Mouse (Mus musculus) adrenal gland (tissue): ENCODE data around the gene Hist2h3b.

Experiments used
- intact Hi-C: fragments of 180-260 bp; cut with DNase I; formaldehyde crosslinking; loops from one replicate; pipeline ENCODE4 v1.15.1; 2025
- microRNA-seq, 2 experiments: library from miRNA; unstranded; fragments of <30 nt; microRNA quantifications; one replicate each; pipeline ENCODE4; 2019

Gene Hist2h3b

GRCm38 (mm10) chr3:96293368-96293767 is 24.9 kb downstream of the Hist2h3b start:
- intact Hi-C loops = no loop called here

GRCm38 (mm10) chr3:96293787-96294186 is 25.3 kb downstream of the Hist2h3b start, which contains the start of gene Fcgr1:
Fcgr1 (minus strand) TSS chr3:96293969.
- intact Hi-C loops = no loop called here

GRCm38 (mm10) chr3:96298360-96298759 is 29.9 kb downstream of the Hist2h3b start:
- intact Hi-C loops = no loop called here

- intact Hi-C loops = no loop called here
Measured at GRCm38 (mm10) chr3:96299562-96299961, 31.1 kb downstream of the Hist2h3b start.

- intact Hi-C loops = no loop called here
Measured at GRCm38 (mm10) chr3:96300706-96301529, 32.5 kb downstream of the Hist2h3b start.

GRCm38 (mm10) chr3:96302076-96302475 is 33.6 kb downstream of the Hist2h3b start:
- intact Hi-C loops = no loop called here

GRCm38 (mm10) chr3:96306506-96306905 is 38.1 kb downstream of the Hist2h3b start:
- intact Hi-C loops = no loop called here

- intact Hi-C loops = no loop called here
Measured at GRCm38 (mm10) chr3:96309441-96309840, 41.0 kb downstream of the Hist2h3b start.

- intact Hi-C loops = no loop called here
Measured at GRCm38 (mm10) chr3:96312341-96313098, 44.1 kb downstream of the Hist2h3b start.

Small RNAs within 50 kb of the gene (microRNA-seq; reads per million reads assigned to microRNA genes)
- gene Gm44492 = 0 to 0.12 reads per million in 2 experiments
- gene Gm47311 = 0 reads per million in 2 experiments
- 0 reads per million in 2 experiments for gene Gm47313
